Mouse (Mus musculus): ENCODE data around the gene Olfr1022.

GRCm38 (mm10) chr2:85846730-85847129 lies 21.7 kb upstream of the Olfr1022 start, which contains the start of gene Olfr1020:
- no peak for TF ChIP-seq CTCF (IDR thresholded peaks at IDR 0.05)
- TF ChIP-seq EP300 (IDR thresholded peaks at IDR 0.05), result no peak

Data from lung, postnatal 0 days (tissue).